In genomic region chr17:28016056-28016797, GRCm38 (mm10) we compare ENCODE assay signal across 8 mouse cellular contexts.
A peak's percentile ranks its signal among the peaks of the same experiment; 100 is the strongest.
DNase-seq lines count a peak whose midpoint lies in the region; ATAC-seq and TF ChIP-seq lines count a peak whose summit lies in the region.

No protein-coding gene starts in this region.

- H3K27ac ChIP-seq in gastrocnemius, adult 2 months = peak overlapping the region; percentile 76
- H3K27ac ChIP-seq in hindbrain, embryonic 14.5 days = peak overlapping the region; percentile 45
- H3K27ac ChIP-seq in limb, embryonic 15.5 days = peak overlapping the region; percentile 77
- H3K27ac ChIP-seq in neural tube, embryonic 13.5 days (replicated peaks) = peak overlapping the region; percentile 66

- H3K4me3 ChIP-seq in gastrocnemius, adult 2 months = no peak overlapping the region
- H3K4me3 ChIP-seq in hindbrain, embryonic 14.5 days (replicated peaks; ENCODE audit: low read length) = no peak overlapping the region
- H3K4me3 ChIP-seq in limb, embryonic 15.5 days = no peak overlapping the region
- no peak overlapping the region for H3K4me3 ChIP-seq in neural tube, embryonic 13.5 days

- no peak overlapping the region for H3K9ac ChIP-seq in hindbrain, embryonic 14.5 days
- H3K9ac ChIP-seq in limb, embryonic 15.5 days = no peak overlapping the region
- no peak overlapping the region for H3K9ac ChIP-seq in neural tube, embryonic 13.5 days

- TF ChIP-seq CTCF in gastrocnemius, adult 2 months (IDR thresholded peaks at IDR 0.05) = no peak

- intact Hi-C loops in gastrocnemius, adult 2 months (cut with DNase I) = no loop called here

- H3K27me3 ChIP-seq in hindbrain, embryonic 14.5 days (ENCODE audit: control insufficient read depth, insufficient read depth, low read length) = no peaks in the 10 kb centered on the region
- H3K27me3 ChIP-seq in limb, embryonic 15.5 days = no peaks in the 10 kb centered on the region
- H3K27me3 ChIP-seq in neural tube, embryonic 13.5 days = no peaks in the 10 kb centered on the region

- peak; percentile 64 for DNase-seq in gastrocnemius, adult 2 months
- DNase-seq in gastrocnemius, adult 8-10 months (ENCODE audit: low spot score in 2 of 2) = no peak
- DNase-seq in cerebellum, postnatal 36 days = peak; percentile 65
- no peak for DNase-seq in hindbrain, embryonic 14.5 days (ENCODE audit: low spot score)
- no peak for DNase-seq in frontal cortex, adult 2 months (ENCODE audit: extremely low spot score in 1 of 2, low spot score in 1 of 2)
- DNase-seq in right cerebral cortex, postnatal 25 days = no peak

- ATAC-seq in hindbrain, embryonic 14.5 days (ENCODE audit: low FRiP score) = no peak
- no peak for ATAC-seq in limb, embryonic 15.5 days (ENCODE audit: insufficient number of reproducible peaks, low FRiP score, low TSS enrichment, low read depth)
- no peak for ATAC-seq in neural tube, embryonic 13.5 days (ENCODE audit: low read depth)

- no peaks in the 10 kb centered on the region for H3K9me3 ChIP-seq in hindbrain, embryonic 14.5 days (ENCODE audit: control insufficient read depth, low read length)
- H3K9me3 ChIP-seq in limb, embryonic 15.5 days = no peaks in the 10 kb centered on the region
- no peaks in the 10 kb centered on the region for H3K9me3 ChIP-seq in neural tube, embryonic 13.5 days

- H3K4me2 ChIP-seq in hindbrain, embryonic 14.5 days (replicated peaks) = no peak overlapping the region
- no peak overlapping the region for H3K4me2 ChIP-seq in limb, embryonic 15.5 days
- no peak overlapping the region for H3K4me2 ChIP-seq in neural tube, embryonic 13.5 days

- no peaks in the 10 kb centered on the region for H3K36me3 ChIP-seq in hindbrain, embryonic 14.5 days (replicated peaks; ENCODE audit: control insufficient read depth, insufficient read depth)
- H3K36me3 ChIP-seq in limb, embryonic 15.5 days = peaks cover 12% of the 10 kb centered on the region; the same call in 1 of the 2 replicates
- H3K36me3 ChIP-seq in neural tube, embryonic 13.5 days = no peaks in the 10 kb centered on the region

- 75% methylated on average over 8 of the region's 8 CpGs for WGBS in hindbrain, embryonic 14.5 days
- 81% methylated on average over 8 of the region's 8 CpGs for WGBS in limb, embryonic 15.5 days
- 80% methylated on average over 8 of the region's 8 CpGs for WGBS in neural tube, embryonic 13.5 days

- H3K4me1 ChIP-seq in hindbrain, embryonic 14.5 days (replicated peaks; ENCODE audit: control insufficient read depth, insufficient read depth, low read length) = peaks cover 47% of the 10 kb centered on the region
- H3K4me1 ChIP-seq in limb, embryonic 15.5 days = peaks cover 61% of the 10 kb centered on the region
- H3K4me1 ChIP-seq in neural tube, embryonic 13.5 days (replicated peaks) = peaks cover 77% of the 10 kb centered on the region

Comparison
In these comparisons a context has a peak if more than half of its experiments do, and no peak if none do; other contexts are left out.
1. DNase-seq: peak in gastrocnemius, adult 2 months (single experiment) and cerebellum, postnatal 36 days (2 of 2); none in gastrocnemius, adult 8-10 months (0 of 2), hindbrain, embryonic 14.5 days (single experiment), frontal cortex, adult 2 months (0 of 2) and right cerebral cortex, postnatal 25 days (single experiment).
2. Peak in every context shown above with its lines, with median percentiles within 50 percentile points of each other: H3K27ac ChIP-seq.